ENCODE assay signal across 8 mouse cellular contexts in genomic region chr4:148625010-148625409, GRCm38 (mm10). TPM values are rescaled to one million over a fixed set of nuclear protein-coding genes. Genes with fewer than 3 reads are reported as not detected.
DNase-seq lines count a peak whose midpoint lies in the region; ATAC-seq and TF ChIP-seq lines count a peak whose summit lies in the region.

No protein-coding gene starts in this region.

- intact Hi-C loops in heart, postnatal 14 days (cut with DNase I): no loop called here

- H3K4me1 ChIP-seq in heart, embryonic 12.5 days (replicated peaks): peaks cover 20% of the 10 kb centered on the region
- H3K4me1 ChIP-seq in ES-Bruce4 (ENCODE audit: control insufficient read depth, insufficient read depth, low read length): peaks cover 2% of the 10 kb centered on the region
- no peaks in the 10 kb centered on the region; the same call in 1 of the 2 replicates for H3K4me1 ChIP-seq in hindbrain, embryonic 11.5 days (replicated peaks; ENCODE audit: control insufficient read depth, insufficient read depth, low read length)
- H3K4me1 ChIP-seq in midbrain, embryonic 10.5 days: peaks cover 28% of the 10 kb centered on the region

- H3K4me2 ChIP-seq in heart, embryonic 12.5 days: peak overlapping the region; percentile 96
- H3K4me2 ChIP-seq in hindbrain, embryonic 11.5 days (replicated peaks; ENCODE audit: low read depth, low read length): 0 out of 2 replicates have a peak overlapping the region, but pooled peaks have one; percentile 15

- no peak overlapping the region for H3K27ac ChIP-seq in heart, embryonic 12.5 days (ENCODE audit: poor library complexity, severe bottlenecking)
- H3K27ac ChIP-seq in ES-Bruce4 (ENCODE audit: insufficient read depth, low read length): no peak overlapping the region
- H3K27ac ChIP-seq in hindbrain, embryonic 11.5 days (ENCODE audit: low read depth, low read length): no peak overlapping the region
- no peak overlapping the region for H3K27ac ChIP-seq in midbrain, embryonic 10.5 days (replicated peaks)

- no peak for DNase-seq in heart, postnatal 14 days
- no peak for DNase-seq in hindbrain, embryonic 11.5 days (ENCODE audit: low spot score)
- DNase-seq in midbrain, embryonic 10.5 days (ENCODE audit: low spot score): no peak
- no peak for DNase-seq in urinary bladder, postnatal 36 days (ENCODE audit: low spot score in 2 of 2)
- DNase-seq in ovary, postnatal 36 days (ENCODE audit: low spot score): no peak
- no peak for DNase-seq in layer of hippocampus, postnatal 10 days (ENCODE audit: low spot score in 2 of 2)

- TF ChIP-seq EP300 in ES-Bruce4 (IDR thresholded peaks at IDR 0.05; ENCODE audit: insufficient read depth, low read depth, low read length): no peak

- WGBS in heart, embryonic 12.5 days: 77% methylated on average over 10 of the region's 10 CpGs
- WGBS in hindbrain, embryonic 11.5 days: 84% methylated on average over 10 of the region's 10 CpGs
- 89% methylated on average over 10 of the region's 10 CpGs for WGBS in midbrain, embryonic 10.5 days

- no peak for TF ChIP-seq CTCF in ES-Bruce4 (IDR thresholded peaks at IDR 0.05; ENCODE audit: low read depth, low read length)

- peak overlapping the region; percentile 95; the same call in 1 of the 2 replicates for H3K4me3 ChIP-seq in heart, embryonic 12.5 days
- H3K4me3 ChIP-seq in ES-Bruce4 (ENCODE audit: low read depth, low read length): peak overlapping the region; percentile 87
- H3K4me3 ChIP-seq in hindbrain, embryonic 11.5 days (ENCODE audit: low read depth, low read length): peak overlapping the region; percentile 100
- peak overlapping the region; percentile 99 for H3K4me3 ChIP-seq in midbrain, embryonic 10.5 days

- no peak overlapping the region for H3K9ac ChIP-seq in heart, embryonic 12.5 days
- peak overlapping the region; percentile 99 for H3K9ac ChIP-seq in ES-Bruce4 (ENCODE audit: low read depth, poor library complexity, severe bottlenecking)
- H3K9ac ChIP-seq in hindbrain, embryonic 11.5 days (ENCODE audit: low read depth, low read length): no peak overlapping the region; the same call in 1 of the 2 replicates

- ATAC-seq in heart, embryonic 12.5 days (ENCODE audit: insufficient number of reproducible peaks, low FRiP score): no peak
- ATAC-seq in hindbrain, embryonic 11.5 days (ENCODE audit: low FRiP score): no peak

- H3K27me3 ChIP-seq in heart, embryonic 12.5 days (replicated peaks): no peaks in the 10 kb centered on the region
- H3K27me3 ChIP-seq in ES-Bruce4 (ENCODE audit: control insufficient read depth, insufficient read depth, low read length, poor library complexity, severe bottlenecking): no peaks in the 10 kb centered on the region
- H3K27me3 ChIP-seq in hindbrain, embryonic 11.5 days (ENCODE audit: control insufficient read depth, insufficient read depth, low read length): no peaks in the 10 kb centered on the region
- H3K27me3 ChIP-seq in midbrain, embryonic 10.5 days (ENCODE audit: low read depth, poor library complexity, severe bottlenecking): no peaks in the 10 kb centered on the region

- H3K36me3 ChIP-seq in heart, embryonic 12.5 days: peaks cover 45% of the 10 kb centered on the region
- peaks cover 52% of the 10 kb centered on the region for H3K36me3 ChIP-seq in ES-Bruce4 (ENCODE audit: control insufficient read depth, insufficient read depth, low read length, poor library complexity, severe bottlenecking)
- peaks cover 17% of the 10 kb centered on the region for H3K36me3 ChIP-seq in hindbrain, embryonic 11.5 days (ENCODE audit: control insufficient read depth, insufficient read depth, low read length)
- H3K36me3 ChIP-seq in midbrain, embryonic 10.5 days: peaks cover 53% of the 10 kb centered on the region

- TF ChIP-seq POLR2A in ES-Bruce4 (IDR thresholded peaks at IDR 0.05; ENCODE audit: insufficient read depth, low read length): no peak

- H3K9me3 ChIP-seq in heart, embryonic 12.5 days (replicated peaks): no peaks in the 10 kb centered on the region
- no peaks in the 10 kb centered on the region for H3K9me3 ChIP-seq in ES-Bruce4 (replicated peaks; ENCODE audit: control insufficient read depth, insufficient read depth, low read length, poor library complexity, severe bottlenecking)
- H3K9me3 ChIP-seq in hindbrain, embryonic 11.5 days (ENCODE audit: control insufficient read depth, low read length): no peaks in the 10 kb centered on the region
- H3K9me3 ChIP-seq in midbrain, embryonic 10.5 days (replicated peaks): no peaks in the 10 kb centered on the region

RNA-seq across cellular contexts. Expression of gene Tardbp, which starts 1.8 kb away (rescaled TPM):
- polyA plus RNA-seq in heart, embryonic 12.5 days (2016; fragmentation: Nextera tagmentation; extraction: Ambion mirVana): 200 and 211 TPM in 2 replicates
- 100 to 1,000 TPM; 136 to 161 TPM for total RNA-seq in heart, postnatal 14 days (2021)
- 742 and 797 TPM in 2 replicates for polyA plus RNA-seq in ES-Bruce4 (2011; ENCODE audit: insufficient read depth, insufficient read length, low read depth, missing spikeins)
- polyA plus RNA-seq in hindbrain, embryonic 11.5 days (2014; fragmentation: Nextera tagmentation; extraction: Ambion mirVana): 199 and 210 TPM in 2 replicates
- polyA plus RNA-seq in midbrain, embryonic 10.5 days (2016; fragmentation: Nextera tagmentation; extraction: Ambion mirVana): 427 and 457 TPM in 2 replicates
- total RNA-seq in layer of hippocampus, postnatal 10 days (2021): 100 to 1,000 TPM; 199 to 221 TPM

RNA-seq across cellular contexts. Expression of gene Gm572, which starts 18.1 kb away (rescaled TPM):
- polyA plus RNA-seq in heart, embryonic 12.5 days (2016; fragmentation: Nextera tagmentation; extraction: Ambion mirVana): 0.11 and 0.18 TPM in 2 replicates
- total RNA-seq in heart, postnatal 14 days (2021): 1 to 10 TPM; 3.1 to 4.0 TPM
- polyA plus RNA-seq in ES-Bruce4 (2011; ENCODE audit: insufficient read depth, insufficient read length, low read depth, missing spikeins): 0.49 TPM in 1 of 2 replicates, not detected in the other
- not detected in 2 replicates for polyA plus RNA-seq in hindbrain, embryonic 11.5 days (2014; fragmentation: Nextera tagmentation; extraction: Ambion mirVana)
- polyA plus RNA-seq in midbrain, embryonic 10.5 days (2016; fragmentation: Nextera tagmentation; extraction: Ambion mirVana): 0.09 TPM in 1 of 2 replicates, not detected in the other
- not detected for total RNA-seq in layer of hippocampus, postnatal 10 days (2021)

RNA-seq across cellular contexts. Expression of gene Masp2, which starts 22.7 kb away (rescaled TPM):
- polyA plus RNA-seq in heart, embryonic 12.5 days (2016; fragmentation: Nextera tagmentation; extraction: Ambion mirVana): 0.14 and 0.36 TPM in 2 replicates
- total RNA-seq in heart, postnatal 14 days (2021): under 1 TPM; 0.32 to 0.43 TPM
- polyA plus RNA-seq in ES-Bruce4 (2011; ENCODE audit: insufficient read depth, insufficient read length, low read depth, missing spikeins): 2.6 TPM in 2 replicates
- polyA plus RNA-seq in hindbrain, embryonic 11.5 days (2014; fragmentation: Nextera tagmentation; extraction: Ambion mirVana): 0.15 and 0.25 TPM in 2 replicates
- 0.12 and 0.45 TPM in 2 replicates for polyA plus RNA-seq in midbrain, embryonic 10.5 days (2016; fragmentation: Nextera tagmentation; extraction: Ambion mirVana)
- total RNA-seq in layer of hippocampus, postnatal 10 days (2021): 1 to 10 TPM; 2.2 to 2.9 TPM

RNA-seq across cellular contexts. Expression of gene Srm, which starts 33.7 kb away (rescaled TPM):
- polyA plus RNA-seq in heart, embryonic 12.5 days (2016; fragmentation: Nextera tagmentation; extraction: Ambion mirVana): 129 and 135 TPM in 2 replicates
- total RNA-seq in heart, postnatal 14 days (2021): 10 to 100 TPM; 14.3 to 19.8 TPM
- 131 and 143 TPM in 2 replicates for polyA plus RNA-seq in ES-Bruce4 (2011; ENCODE audit: insufficient read depth, insufficient read length, low read depth, missing spikeins)
- 156 and 160 TPM in 2 replicates for polyA plus RNA-seq in hindbrain, embryonic 11.5 days (2014; fragmentation: Nextera tagmentation; extraction: Ambion mirVana)
- polyA plus RNA-seq in midbrain, embryonic 10.5 days (2016; fragmentation: Nextera tagmentation; extraction: Ambion mirVana): 191 and 236 TPM in 2 replicates
- 10 to 100 TPM; 83.5 to 83.8 TPM for total RNA-seq in layer of hippocampus, postnatal 10 days (2021)
